Mouse (Mus musculus): ENCODE measurements around the gene Adcy4.

Gene Adcy4

GRCm38 (mm10) chr14:55788256-55789050, 4.6 kb upstream of the Adcy4 start, which contains the start of gene Ripk3:
Gene Ripk3, minus strand, starts transcription at chr14:55788865.
- peak in 1 of 2 experiments; percentile 78 for DNase-seq (ENCODE audit: inconsistent age in 2 of 2, low spot score in 1 of 2)

- peak in 1 of 2 experiments; percentile 21 for DNase-seq (ENCODE audit: inconsistent age in 2 of 2, low spot score in 1 of 2)
Observed at GRCm38 (mm10) chr14:55787731-55788130, 3.8 kb upstream of the Adcy4 start.

GRCm38 (mm10) chr14:55785195-55785594, 1.3 kb upstream of the Adcy4 start:
- DNase-seq (ENCODE audit: inconsistent age in 2 of 2, low spot score in 1 of 2) = peak in 1 of 2 experiments; percentile 2

- peak; percentile 6 to 64 for DNase-seq (ENCODE audit: inconsistent age in 2 of 2, low spot score in 1 of 2)
Observed at GRCm38 (mm10) chr14:55783171-55783957, 531 bp downstream of the Adcy4 start.

GRCm38 (mm10) chr14:55782361-55782960, 1.4 kb downstream of the Adcy4 start:
- DNase-seq (ENCODE audit: inconsistent age in 2 of 2, low spot score in 1 of 2) = peak; percentile 6 to 18

- DNase-seq (ENCODE audit: inconsistent age in 2 of 2, low spot score in 1 of 2) = peak; percentile 68 to 89
Observed at GRCm38 (mm10) chr14:55781310-55781709, 2.6 kb downstream of the Adcy4 start.

- peak in 1 of 2 experiments; percentile 6 for DNase-seq (ENCODE audit: inconsistent age in 2 of 2, low spot score in 1 of 2)
Observed at GRCm38 (mm10) chr14:55780736-55781135, 3.2 kb downstream of the Adcy4 start.

- peak; percentile 3 to 19 for DNase-seq (ENCODE audit: inconsistent age in 2 of 2, low spot score in 1 of 2)
Observed at GRCm38 (mm10) chr14:55779656-55780055, 4.2 kb downstream of the Adcy4 start.

- peak; percentile 3 to 15 for DNase-seq (ENCODE audit: inconsistent age in 2 of 2, low spot score in 1 of 2)
Observed at GRCm38 (mm10) chr14:55778686-55779085, 5.2 kb downstream of the Adcy4 start.

GRCm38 (mm10) chr14:55777806-55778205, 6.1 kb downstream of the Adcy4 start:
- DNase-seq (ENCODE audit: inconsistent age in 2 of 2, low spot score in 1 of 2) = peak; percentile 2 to 16

- peak; percentile 0 to 15 for DNase-seq (ENCODE audit: inconsistent age in 2 of 2, low spot score in 1 of 2)
Observed at GRCm38 (mm10) chr14:55777176-55777575, 6.7 kb downstream of the Adcy4 start.

GRCm38 (mm10) chr14:55776711-55777110, 7.2 kb downstream of the Adcy4 start:
- DNase-seq (ENCODE audit: inconsistent age in 2 of 2, low spot score in 1 of 2) = peak; percentile 2 to 15

- DNase-seq (ENCODE audit: inconsistent age in 2 of 2, low spot score in 1 of 2) = no peak
Observed at GRCm38 (mm10) chr14:55769087-55769703, 14.7 kb downstream of the Adcy4 start.

GRCm38 (mm10) chr14:55768555-55768954, 15.3 kb downstream of the Adcy4 start:
- DNase-seq (ENCODE audit: inconsistent age in 2 of 2, low spot score in 1 of 2) = peak in 1 of 2 experiments; percentile 86

GRCm38 (mm10) chr14:55767519-55768414, 16.1 kb downstream of the Adcy4 start:
- DNase-seq (ENCODE audit: inconsistent age in 2 of 2, low spot score in 1 of 2) = peak; percentile 57 to 84

GRCm38 (mm10) chr14:55765696-55766095, 18.2 kb downstream of the Adcy4 start, which contains the start of gene Ltb4r1:
Gene Ltb4r1, plus strand, starts transcription at chr14:55765962.
- DNase-seq (ENCODE audit: inconsistent age in 2 of 2, low spot score in 1 of 2) = no peak

GRCm38 (mm10) chr14:55763166-55763565, 20.7 kb downstream of the Adcy4 start:
- no peak for DNase-seq (ENCODE audit: inconsistent age in 2 of 2, low spot score in 1 of 2)

GRCm38 (mm10) chr14:55762001-55762821, 21.7 kb downstream of the Adcy4 start:
- peak; percentile 39 to 80 for DNase-seq (ENCODE audit: inconsistent age in 2 of 2, low spot score in 1 of 2)

GRCm38 (mm10) chr14:55761163-55761562, 22.7 kb downstream of the Adcy4 start, which contains the start of gene Ltb4r2:
Gene Ltb4r2, plus strand, starts transcription at chr14:55761428.
- no peak for DNase-seq (ENCODE audit: inconsistent age in 2 of 2, low spot score in 1 of 2)
